Mouse (Mus musculus) midbrain, postnatal 0 days (tissue): ENCODE data around the gene Pdzd9. TPM values are rescaled to one million over a fixed set of nuclear protein-coding genes. Genes with fewer than 3 reads are reported as not detected.

ENCODE experiments used
- ATAC-seq: fragments of 200-750 bp; cut with Nextera tagmentation; 2 replicates; pipeline ENCODE4 v1.8.0; 2017; ENCODE audit warnings: moderate number of reproducible peaks, mild to moderate bottlenecking, moderate TSS enrichment, moderate library complexity; ENCODE audit not compliant: low FRiP score
- DNase-seq: peaks from one replicate; pipeline ENCODE4 v3.0.0-alpha.2; 2015; ENCODE audit warnings: low spot score
- H3K27ac ChIP-seq: fragments of 300-500 bp; sonication (generic); 2 replicates; pipeline ENCODE4 v1.5.1; 2014; ENCODE audit warnings: low read depth, mild to moderate bottlenecking, low read length, mixed read lengths
- H3K27me3 ChIP-seq: fragments of 300-500 bp; sonication (generic); 2 replicates; pipeline ENCODE4 v1.6.1; 2014; ENCODE audit warnings: low read length, control low read depth, mixed read lengths; ENCODE audit not compliant: insufficient read depth
- H3K36me3 ChIP-seq: fragments of 300-500 bp; sonication (generic); 2 replicates; pipeline ENCODE4 v1.6.1; 2014; ENCODE audit warnings: low read length, control low read depth, mixed read lengths; ENCODE audit not compliant: insufficient read depth
- H3K4me1 ChIP-seq: fragments of 300-500 bp; sonication (generic); 2 replicates; pipeline ENCODE4 v1.6.1; 2014; ENCODE audit warnings: mild to moderate bottlenecking, control low read depth, antibody characterized with exemption, low read length, mixed read lengths; ENCODE audit not compliant: insufficient read depth
- H3K4me2 ChIP-seq: fragments of 300-500 bp; sonication (generic); 2 replicates; pipeline ENCODE4 v1.6.1; 2014; ENCODE audit warnings: low read depth, mild to moderate bottlenecking, low read length, mixed read lengths; ENCODE audit not compliant: poor library complexity, severe bottlenecking
- H3K4me3 ChIP-seq: fragments of 300-500 bp; sonication (generic); 2 replicates; pipeline ENCODE4 v1.5.1; 2014; ENCODE audit warnings: low read depth, mild to moderate bottlenecking, low read length, moderate library complexity
- H3K9ac ChIP-seq: fragments of 300-500 bp; sonication (generic); replicated peaks from 2 replicates; pipeline ENCODE4 v1.6.1; 2014; ENCODE audit warnings: mild to moderate bottlenecking, low read length, moderate library complexity, mixed read lengths; ENCODE audit not compliant: poor library complexity, severe bottlenecking
- H3K9me3 ChIP-seq: fragments of 300-500 bp; sonication (generic); 2 replicates; pipeline ENCODE4 v1.6.1; 2016; ENCODE audit warnings: low read length, control low read depth
- CTCF ChIP-seq: IDR thresholded peaks from 2 replicates; pipeline ENCODE4 v1.5.1; 2016; ENCODE audit warnings: antibody characterized with exemption, mild to moderate bottlenecking
- WGBS: fragments of 180-500 bp; shearing (Covaris S2); extraction: QIAGEN DNeasy Blood & Tissue Kit; methylation state at CpG from one replicate; pipeline ENCODE4 v1.1.7; 2014; 5-methylcytosine and 5-hydroxymethylcytosine counted together
- polyA plus RNA-seq: library from polyadenylated mRNA; unstranded; fragments of >200 nt; fragmentation: Nextera tagmentation; extraction: Ambion mirVana; gene quantifications from 2 replicates; pipeline ENCODE4 v1.2.1, GENCODE M21; 2015
- total RNA-seq: library from RNA; depleted of rRNA; stranded (reverse); fragments of >200 nt; gene quantifications from 2 replicates; pipeline ENCODE4 v1.2.3, GENCODE M21; 2014

Gene Pdzd9
- total and polyA plus RNA-seq, 2 experiments from 2014 or later, result 0.33 to 0.63 TPM

- TF ChIP-seq CTCF, result no peak
- DNase-seq (no peak), ATAC-seq (no peak)
- no peak overlapping the region for H3K4me2 ChIP-seq
- H3K36me3 ChIP-seq, result no peaks in the 10 kb centered on the region
- H3K27me3 ChIP-seq, result no peaks in the 10 kb centered on the region
- no peaks in the 10 kb centered on the region for H3K9me3 ChIP-seq
- H3K4me3 ChIP-seq, result no peak overlapping the region
- H3K27ac ChIP-seq, result no peak overlapping the region
- WGBS, result 78% methylated on average over 6 of the region's 6 CpGs
- H3K9ac ChIP-seq, result no peak overlapping the region
- no peaks in the 10 kb centered on the region for H3K4me1 ChIP-seq
Observed at GRCm38 (mm10) chr7:120685227-120685626, 15.1 kb upstream of the Pdzd9 start.

GRCm38 (mm10) chr7:120684731-120685161, 14.6 kb upstream of the Pdzd9 start:
- Histone ChIP-seq H3K9ac (no peak overlapping the region), H3K27ac (no peak overlapping the region), H3K27me3 (no peaks in the 10 kb centered on the region), H3K36me3 (no peaks in the 10 kb centered on the region), H3K4me3 (no peak overlapping the region), H3K4me2 (no peak overlapping the region), H3K9me3 (no peaks in the 10 kb centered on the region), H3K4me1 (no peaks in the 10 kb centered on the region)
- no peak for TF ChIP-seq CTCF
- 90% methylated on average over 2 of the region's 2 CpGs for WGBS
- ATAC-seq (no peak), DNase-seq (no peak)

GRCm38 (mm10) chr7:120682002-120682401, 11.9 kb upstream of the Pdzd9 start:
- H3K9ac ChIP-seq, result no peak overlapping the region
- 83% methylated on average over 4 of the region's 4 CpGs for WGBS
- TF ChIP-seq CTCF, result no peak
- DNase-seq (no peak), ATAC-seq (no peak)
- H3K4me2 ChIP-seq, result no peak overlapping the region
- H3K27ac ChIP-seq, result no peak overlapping the region
- peaks cover 8% of the 10 kb centered on the region for H3K4me1 ChIP-seq
- no peak overlapping the region for H3K4me3 ChIP-seq
- H3K27me3 ChIP-seq, result no peaks in the 10 kb centered on the region
- no peaks in the 10 kb centered on the region for H3K9me3 ChIP-seq
- no peaks in the 10 kb centered on the region for H3K36me3 ChIP-seq

GRCm38 (mm10) chr7:120679023-120679422, 8.9 kb upstream of the Pdzd9 start:
- no peak for ATAC-seq

GRCm38 (mm10) chr7:120677764-120678531, 7.8 kb upstream of the Pdzd9 start:
- 2% methylated on average over 40 of the region's 42 CpGs for WGBS
- no peaks in the 10 kb centered on the region for H3K36me3 ChIP-seq
- peak overlapping the region; percentile 77 for H3K4me2 ChIP-seq
- peak; percentile 44; the same call in 1 of the 2 replicates for ATAC-seq
- peak overlapping the region; percentile 90 for H3K4me3 ChIP-seq
- TF ChIP-seq CTCF, result no peak
- H3K9me3 ChIP-seq, result no peaks in the 10 kb centered on the region
- peak overlapping the region; percentile 82 for H3K27ac ChIP-seq
- peaks cover 13% of the 10 kb centered on the region for H3K4me1 ChIP-seq
- H3K9ac ChIP-seq, result peak overlapping the region; percentile 92
- DNase-seq, result peak; percentile 34
- no peaks in the 10 kb centered on the region for H3K27me3 ChIP-seq

More at GRCm38 (mm10) chr7:120679023-120679422, 8.9 kb upstream of the Pdzd9 start:
- Histone ChIP-seq H3K27me3 (no peaks in the 10 kb centered on the region), H3K9me3 (no peaks in the 10 kb centered on the region), H3K36me3 (no peaks in the 10 kb centered on the region), H3K4me1 (peaks cover 13% of the 10 kb centered on the region), H3K4me3 (peak overlapping the region; percentile 90), H3K9ac (0 out of 2 replicates have a peak overlapping the region, but pooled peaks have one; percentile 8), H3K27ac (no peak overlapping the region), H3K4me2 (peak overlapping the region; percentile 77)
- no peak for TF ChIP-seq CTCF
- WGBS, result 52% methylated on average over 8 of the region's 8 CpGs
- no peak for DNase-seq

GRCm38 (mm10) chr7:120677001-120677643, 7.0 kb upstream of the Pdzd9 start, which contains the start of gene Mosmo:
Gene Mosmo, plus strand, starts transcription at chr7:120677618.
- Histone ChIP-seq H3K9ac (peak within 1 kb of the TSS; percentile 92), H3K27ac (peak within 1 kb of the TSS; percentile 82), H3K4me2 (peak within 1 kb of the TSS; percentile 77), H3K4me1 (peaks cover 13% of the 10 kb centered on the region), H3K36me3 (no peaks in the 10 kb centered on the region), H3K27me3 (no peaks in the 10 kb centered on the region), H3K4me3 (peak within 1 kb of the TSS; percentile 90), H3K9me3 (no peaks in the 10 kb centered on the region)
- WGBS, result under 1% methylated on average over 43 of the region's 44 CpGs
- TF ChIP-seq CTCF, result no peak
- peak; percentile 69 for DNase-seq
- peak; percentile 95 for ATAC-seq
